Mouse (Mus musculus) CH12.LX (cell line): ENCODE data around the gene Slc15a1. TPM values are rescaled to one million over a fixed set of nuclear protein-coding genes. Genes with fewer than 3 reads are reported as not detected.

Source experiments
- DNase-seq: peaks from one replicate; pipeline ENCODE4 v3.0.0-alpha.2; 2013; ENCODE audit errors: extremely low read depth
- H3K27ac ChIP-seq: 2 replicates; pipeline ENCODE4 v1.5.1; 2012; ENCODE audit warnings: low read depth, mild to moderate bottlenecking, control low read depth, moderate library complexity; ENCODE audit not compliant: insufficient read depth
- H3K27me3 ChIP-seq: replicated peaks from 2 replicates; pipeline ENCODE3; 2012; ENCODE audit warnings: inconsistent platforms
- H3K36me3 ChIP-seq, 2 experiments: replicated peaks in 1 of 2; 2 replicates each; pipeline versions ENCODE3 to v1.6.1; 2012; ENCODE audit warnings: inconsistent platforms in 1 of 2, low read length in 1 of 2, mild to moderate bottlenecking in 1 of 2, mixed read lengths in 1 of 2, moderate library complexity in 1 of 2; ENCODE audit not compliant: control insufficient read depth in 1 of 2, insufficient read depth in 1 of 2
- H3K4me1 ChIP-seq, 2 experiments: 2 replicates each; pipeline ENCODE4 v1.6.1; 2012; ENCODE audit warnings: inconsistent platforms in 1 of 2, moderate library complexity in 1 of 2; ENCODE audit not compliant: insufficient read depth in 2 of 2, control insufficient read depth in 1 of 2
- H3K4me2 ChIP-seq: 2 replicates; pipeline ENCODE4 v1.6.1; 2012; ENCODE audit warnings: low read depth, mild to moderate bottlenecking, control low read depth; ENCODE audit not compliant: poor library complexity, insufficient read depth, severe bottlenecking
- H3K4me3 ChIP-seq, 3 experiments: fragments of 150-350 bp in 1 of 3; sonication (generic) in 1 of 3; replicated peaks in 1 of 3; 2 replicates each; pipeline versions ENCODE3 to v1.5.1; 2011 to 2012; ENCODE audit warnings: low read depth in 2 of 3, low read length in 2 of 3, mild to moderate bottlenecking in 2 of 3, moderate library complexity in 2 of 3, control low read depth in 1 of 3, improper control_type of control experiment in 1 of 3, inconsistent platforms in 1 of 3, mixed read lengths in 1 of 3; ENCODE audit not compliant: poor library complexity in 1 of 3
- H3K79me2 ChIP-seq: replicated peaks from 2 replicates; pipeline ENCODE4 v1.6.1; 2012; ENCODE audit warnings: mild to moderate bottlenecking, moderate library complexity; ENCODE audit not compliant: control insufficient read depth, poor library complexity, insufficient read depth, severe bottlenecking; ENCODE audit errors: extremely low read depth
- H3K9ac ChIP-seq: 2 replicates; pipeline ENCODE4 v1.6.1; 2012; ENCODE audit warnings: low read depth, mild to moderate bottlenecking, control low read depth, moderate library complexity; ENCODE audit not compliant: insufficient read depth
- H3K9me3 ChIP-seq: replicated peaks from 2 replicates; pipeline ENCODE3; 2012; ENCODE audit warnings: low read length, inconsistent platforms, mixed read lengths
- BHLHE40 ChIP-seq: IDR thresholded peaks from 2 replicates; pipeline ENCODE4 v1.6.1; 2011; ENCODE audit warnings: mild to moderate bottlenecking, low read depth, low read length, improper control_type of control experiment
- CTCF ChIP-seq, 2 experiments: IDR thresholded peaks in 1 of 2; conservative IDR thresholded peaks in 1 of 2; 2 replicates each; pipeline ENCODE4 v1.5.1; 2011 to 2012; ENCODE audit warnings: low read depth in 2 of 2, low read length in 2 of 2, improper control_type of control experiment in 1 of 2, inconsistent platforms in 1 of 2, mild to moderate bottlenecking in 1 of 2, moderate library complexity in 1 of 2
- HCFC1 ChIP-seq: IDR thresholded peaks from 2 replicates; pipeline ENCODE4 v1.6.1; 2012; ENCODE audit warnings: low read depth, mild to moderate bottlenecking, inconsistent platforms, low read length, improper control_type of control experiment
- IRF4 ChIP-seq: IDR thresholded peaks from 2 replicates; pipeline ENCODE4 v1.6.1; 2014; ENCODE audit warnings: low read depth, mild to moderate bottlenecking, inconsistent platforms, low read length, improper control_type of control experiment
- JUND ChIP-seq: conservative IDR thresholded peaks from 2 replicates; pipeline ENCODE4 v1.6.1; 2011; ENCODE audit warnings: low read depth, low read length, improper control_type of control experiment
- MAFK ChIP-seq: IDR thresholded peaks from 2 replicates; pipeline ENCODE4 v1.6.1; 2011; ENCODE audit warnings: low read length, improper control_type of control experiment; ENCODE audit not compliant: insufficient replicate concordance
- MXI1 ChIP-seq: IDR thresholded peaks from 2 replicates; pipeline ENCODE4 v1.6.1; 2011; ENCODE audit warnings: mild to moderate bottlenecking, low read depth, low read length, improper control_type of control experiment
- POLR2A ChIP-seq: IDR thresholded peaks from 2 replicates; pipeline ENCODE4 v1.6.1; 2011; ENCODE audit warnings: low read depth, mild to moderate bottlenecking, improper control_type of control experiment, low read length
- RCOR1 ChIP-seq: conservative IDR thresholded peaks from 2 replicates; pipeline ENCODE4 v1.6.1; 2012; ENCODE audit warnings: low read depth, mild to moderate bottlenecking, inconsistent platforms, low read length, improper control_type of control experiment
- TBP ChIP-seq: conservative IDR thresholded peaks from 2 replicates; pipeline ENCODE4 v1.6.1; 2011; ENCODE audit warnings: low read depth, low read length, improper control_type of control experiment
- UBTF ChIP-seq: IDR thresholded peaks from 2 replicates; pipeline ENCODE4 v1.6.1; 2012; ENCODE audit warnings: low read depth, mild to moderate bottlenecking, inconsistent platforms, low read length, improper control_type of control experiment, moderate library complexity
- USF2 ChIP-seq: conservative IDR thresholded peaks from 2 replicates; pipeline ENCODE4 v1.6.1; 2011; ENCODE audit warnings: low read depth, low read length, improper control_type of control experiment
- ZC3H11A ChIP-seq: IDR thresholded peaks from 2 replicates; pipeline ENCODE4 v1.6.1; 2012; ENCODE audit warnings: low read depth, mild to moderate bottlenecking, inconsistent platforms, low read length, improper control_type of control experiment
- ZKSCAN1 ChIP-seq: IDR thresholded peaks from 2 replicates; pipeline ENCODE4 v1.6.1; 2012; ENCODE audit warnings: low read depth, inconsistent platforms, low read length, improper control_type of control experiment, borderline replicate concordance
- dilution Hi-C: fragments of 300-500 bp; cut with MboI; formaldehyde crosslinking; loops from 2 replicates; pipeline ENCODE4 v1.14.3; 2020; ENCODE audit warnings: low sequenced_read_pairs; ENCODE audit not compliant: extremely low pct_unique_long_range_greater_than_20kb, extremely low pct_ligation_motif_present
- in situ Hi-C: fragments of 300-500 bp; cut with MboI; formaldehyde crosslinking; loops from 3 replicates; pipeline ENCODE4 v1.14.3; 2019; ENCODE audit warnings: low sequenced_read_pairs, low pct_ligation_motif_present, low pct_unique_long_range_greater_than_20kb, mixed read lengths
- polyA plus RNA-seq: library from polyadenylated mRNA; unstranded; fragments of >175 nt; gene quantifications from 2 replicates; pipeline ENCODE4 v1.2.1, GENCODE M21; 2012; ENCODE audit warnings: low read depth; ENCODE audit not compliant: insufficient read length
- total RNA-seq, 2 experiments: library from RNA; depleted of rRNA; stranded (reverse); fragments of 300-350 nt in 1 of 2; fragments of >200 nt in 1 of 2; gene quantifications; 2 replicates each; pipeline ENCODE4 v1.2.3; 2012 to 2014

The Slc15a1 gene
- total and polyA plus RNA-seq, 3 experiments = 0.04 to 0.19 TPM; not detected in 1

DNA sequence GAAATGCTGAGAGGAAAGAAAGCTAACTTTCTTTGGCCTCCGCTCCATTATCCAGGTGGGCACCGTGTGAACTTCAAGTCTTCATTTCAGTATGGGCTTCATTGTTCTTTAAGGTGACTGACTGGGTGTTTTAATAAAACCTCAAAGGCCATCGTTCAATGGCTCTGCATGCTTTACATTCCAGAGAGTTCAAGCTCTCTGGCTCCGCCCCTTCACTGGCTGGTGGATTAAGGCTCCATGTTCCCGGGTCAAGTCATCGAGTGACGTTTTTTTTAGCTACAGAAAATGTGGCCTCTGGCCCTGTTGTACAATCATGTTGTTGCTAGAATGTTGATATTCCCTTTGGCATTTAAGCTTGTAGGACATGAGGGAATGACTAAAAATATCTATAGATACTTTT lies 42.7 kb upstream of the Slc15a1 start:
- Histone ChIP-seq H3K9ac (no peak overlapping the region), H3K27me3 (no peaks in the 10 kb centered on the region), H3K27ac (no peak overlapping the region)
- DNase-seq = no peak
- dilution Hi-C loops = no loop called here
- TF ChIP-seq ZC3H11A (no peak), TBP (no peak), CTCF (conservative IDR thresholded peaks at IDR 0.05 in 1 of 2, IDR thresholded peaks at IDR 0.05 in 1 of 2; ENCODE audit: low read depth in 2 of 2, low read length in 2 of 2) (no peak), IRF4 (no peak), USF2 (no peak)
- TF ChIP-seq, all 38 proteins: peak for 0
- Histone ChIP-seq H3K4me2 (no peak overlapping the region), H3K79me2 (no peaks in the 10 kb centered on the region), H3K4me1 (no peaks in the 10 kb centered on the region), H3K36me3 (peaks cover 18 to 44% of the 10 kb centered on the region in 2 experiments), H3K4me3 (no peak overlapping the region), H3K9me3 (no peaks in the 10 kb centered on the region)
- in situ Hi-C loops = no loop called here

DNA sequence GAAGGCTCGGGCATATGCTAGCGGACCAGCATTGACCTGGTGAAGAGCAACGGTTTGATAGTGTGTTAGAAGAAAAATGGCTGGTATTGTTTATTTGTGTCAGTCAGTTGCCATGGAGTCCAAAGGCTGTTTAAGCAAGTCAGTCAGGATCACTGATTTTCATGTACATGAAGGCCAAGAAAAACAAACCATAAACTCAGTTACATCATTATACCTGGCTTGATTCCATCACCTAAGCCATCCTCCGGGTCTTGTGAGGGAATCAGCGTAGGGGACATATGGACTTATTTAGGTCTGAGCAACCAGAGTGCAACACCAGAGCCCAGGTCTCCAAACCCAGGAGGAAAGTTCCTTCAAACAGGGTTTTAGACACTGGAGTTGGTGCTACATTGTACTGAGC lies 41.6 kb upstream of the Slc15a1 start:
- dilution Hi-C loops = no loop called here
- H3K9me3 ChIP-seq = no peaks in the 10 kb centered on the region
- TF ChIP-seq USF2 (no peak), IRF4 (no peak), MXI1 (no peak), POLR2A (no peak), MAFK (no peak), UBTF (no peak), RCOR1 (no peak), ZKSCAN1 (no peak), JUND (no peak), HCFC1 (no peak), BHLHE40 (no peak), ZC3H11A (no peak)
- TF ChIP-seq, all 38 proteins: peak for 0
- no peaks in the 10 kb centered on the region for H3K4me1 ChIP-seq
- no peak overlapping the region for H3K27ac ChIP-seq
- H3K27me3 ChIP-seq = no peaks in the 10 kb centered on the region
- H3K36me3 ChIP-seq = peaks cover 18 to 36% of the 10 kb centered on the region in 2 experiments
- H3K79me2 ChIP-seq = no peaks in the 10 kb centered on the region
- in situ Hi-C loops = no loop called here
- H3K4me2 ChIP-seq = no peak overlapping the region
- H3K9ac ChIP-seq = no peak overlapping the region
- H3K4me3 ChIP-seq = no peak overlapping the region
- DNase-seq = no peak
